Mouse (Mus musculus): ENCODE measurements around the gene Slc35g2.

DNA sequence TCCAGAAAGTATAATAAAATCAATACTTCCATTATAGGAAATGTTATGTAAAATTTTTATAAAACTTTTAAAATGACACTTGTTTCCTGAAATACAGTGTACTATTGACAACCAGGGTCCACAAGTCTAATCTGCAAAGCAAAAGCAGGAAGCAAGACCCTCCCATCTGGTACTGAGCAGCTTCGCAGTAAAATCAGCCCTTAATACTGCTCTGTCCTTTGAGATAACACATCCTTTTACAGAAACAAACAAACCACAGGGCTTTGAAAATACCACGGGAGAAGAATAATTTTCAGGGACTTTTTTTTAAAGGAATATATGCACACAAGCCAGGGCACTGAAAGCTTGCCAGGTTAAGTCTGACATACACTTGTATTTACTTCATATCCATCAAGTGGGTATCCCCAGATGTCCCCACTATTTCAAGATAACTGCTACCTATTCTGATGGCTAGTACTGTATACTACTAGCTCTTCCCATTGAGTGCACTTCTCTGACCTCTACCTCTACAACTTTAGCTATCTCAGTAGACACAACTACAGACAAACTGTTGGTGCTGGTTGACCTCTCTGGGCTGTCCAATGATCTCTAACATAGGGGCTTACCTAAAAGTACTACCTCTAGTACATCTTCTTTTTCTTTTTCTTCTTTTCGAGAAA, 37.9 kb downstream of the Slc35g2 start:
- TF ChIP-seq CTCF (conservative IDR thresholded peaks at IDR 0.05 in 1 of 2, IDR thresholded peaks at IDR 0.05 in 1 of 2; ENCODE audit: low read depth in 2 of 2, low read length in 2 of 2) (no peak), HCFC1 (IDR thresholded peaks at IDR 0.05; ENCODE audit: low read depth, low read length) (no peak), POLR2A (IDR thresholded peaks at IDR 0.05; ENCODE audit: low read depth, low read length) (no peak), TCF12 (IDR thresholded peaks at IDR 0.05; ENCODE audit: low read depth, low read length) (no peak)
